Mouse (Mus musculus) left cerebral cortex, postnatal 25 days (tissue): Measurements from ENCODE around the gene Abhd12. TPM values are rescaled to one million over a fixed set of nuclear protein-coding genes. Genes with fewer than 3 reads are reported as not detected.

ENCODE experiments used
- DNase-seq, 2 experiments: peaks; one replicate each; pipeline ENCODE4 v3.0.0; 2022; ENCODE audit warnings: low spot score in 2 of 2, mixed read lengths in 1 of 2
- intact Hi-C: fragments of 180-260 bp; cut with DNase I; formaldehyde crosslinking; loops from one replicate; pipeline ENCODE4 v1.15.1; 2025
- total RNA-seq, 2 experiments: library from RNA; stranded (reverse); gene quantifications; 2 replicates each; pipeline ENCODE4 v1.2.3; 2021

The Abhd12 gene
- total RNA-seq, 2 experiments from 2014 or later: 300 to 308 TPM

GRCm38 (mm10) chr2:150861128-150861527, 43.4 kb downstream of the Abhd12 start:
- intact Hi-C loops: no loop called here
- no peak for DNase-seq

- no peak for DNase-seq
- intact Hi-C loops: no loop called here
Observed at GRCm38 (mm10) chr2:150859709-150860470, 44.7 kb downstream of the Abhd12 start.

GRCm38 (mm10) chr2:150858724-150859487, 45.6 kb downstream of the Abhd12 start:
- no peak for DNase-seq
- intact Hi-C loops: no loop called here

- DNase-seq: no peak
- intact Hi-C loops: no loop called here
Observed at GRCm38 (mm10) chr2:150855186-150855585, 49.4 kb downstream of the Abhd12 start.

- intact Hi-C loops: no loop called here
- DNase-seq: no peak
Observed at GRCm38 (mm10) chr2:150851251-150851650, 53.3 kb downstream of the Abhd12 start.

GRCm38 (mm10) chr2:150847436-150847995, 57.0 kb downstream of the Abhd12 start:
- intact Hi-C loops: no loop called here
- no peak for DNase-seq

- DNase-seq: peak; percentile 57 to 84
- intact Hi-C loops: loop anchor here (2.0 kb wide), 1 partner anchor 60 kb away; the partner anchor contains the start of genes Abhd12 and Gins1
Observed at GRCm38 (mm10) chr2:150844798-150845197, 59.7 kb downstream of the Abhd12 start.

GRCm38 (mm10) chr2:150842049-150842461, 62.5 kb downstream of the Abhd12 start:
- peak; percentile 47 for DNase-seq
- intact Hi-C loops: no loop called here

GRCm38 (mm10) chr2:150841109-150841508, 63.4 kb downstream of the Abhd12 start:
- DNase-seq: no peak
- intact Hi-C loops: no loop called here

- intact Hi-C loops: no loop called here
- DNase-seq: peak; percentile 41 to 77
Observed at GRCm38 (mm10) chr2:150839686-150840471, 64.7 kb downstream of the Abhd12 start.

GRCm38 (mm10) chr2:150837781-150838180, 66.8 kb downstream of the Abhd12 start:
- intact Hi-C loops: no loop called here
- DNase-seq: no peak

GRCm38 (mm10) chr2:150836906-150837305, 67.6 kb downstream of the Abhd12 start:
- intact Hi-C loops: no loop called here

GRCm38 (mm10) chr2:150835975-150836374, 68.6 kb downstream of the Abhd12 start:
- intact Hi-C loops: no loop called here
- no peak for DNase-seq

More at GRCm38 (mm10) chr2:150836906-150837305, 67.6 kb downstream of the Abhd12 start:
- peak; percentile 38 to 55 for DNase-seq

GRCm38 (mm10) chr2:150834616-150835015, 69.9 kb downstream of the Abhd12 start:
- intact Hi-C loops: no loop called here
- no peak for DNase-seq

- intact Hi-C loops: no loop called here
- no peak for DNase-seq
Observed at GRCm38 (mm10) chr2:150832029-150832428, 72.5 kb downstream of the Abhd12 start.

GRCm38 (mm10) chr2:150830911-150831441, 73.6 kb downstream of the Abhd12 start:
- no peak for DNase-seq
- intact Hi-C loops: no loop called here

- no peak for DNase-seq
- intact Hi-C loops: no loop called here
Observed at GRCm38 (mm10) chr2:150830011-150830410, 74.5 kb downstream of the Abhd12 start.

GRCm38 (mm10) chr2:150828654-150829053, 75.9 kb downstream of the Abhd12 start:
- intact Hi-C loops: no loop called here
- DNase-seq: no peak

GRCm38 (mm10) chr2:150828164-150828563, 76.4 kb downstream of the Abhd12 start:
- intact Hi-C loops: no loop called here

More at GRCm38 (mm10) chr2:150828164-150828563, 76.4 kb downstream of the Abhd12 start:
- DNase-seq: no peak
